Mouse (Mus musculus): ENCODE data around the gene Tmem214.

DNA sequence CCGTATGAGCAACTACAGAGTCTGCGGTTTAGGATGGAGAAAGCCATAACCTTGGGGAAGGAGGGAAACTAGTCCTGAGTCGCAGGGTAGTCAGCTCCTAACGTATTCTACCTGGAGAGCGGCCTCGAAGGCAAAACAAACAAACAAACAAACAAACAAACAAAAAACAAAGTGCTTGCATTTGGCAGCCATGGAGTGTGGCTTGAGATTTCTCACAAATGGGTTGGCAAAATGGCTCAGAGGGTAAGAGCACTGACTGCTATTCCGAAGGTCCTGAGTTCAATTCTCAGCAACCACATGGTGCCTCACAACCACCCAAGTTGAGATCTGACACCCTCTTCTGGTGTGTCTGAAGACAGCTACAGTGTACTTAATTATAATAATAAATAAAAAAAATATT, 42.1 kb downstream of the Tmem214 start:
- no peak for TF ChIP-seq CTCF (conservative IDR thresholded peaks at IDR 0.05; ENCODE audit: insufficient read depth, insufficient read length, low read depth, low read length)
- TF ChIP-seq POLR2A (IDR thresholded peaks at IDR 0.05; ENCODE audit: low read depth, low read length) = no peak
